Mouse (Mus musculus) heart, embryonic 12.5 days (tissue): ENCODE measurements around the gene Nfix. TPM values are rescaled to one million over a fixed set of nuclear protein-coding genes. Genes with fewer than 3 reads are reported as not detected.

Experiments
- ATAC-seq: fragments of 200-750 bp; cut with Nextera tagmentation; 2 replicates; pipeline ENCODE4 v1.8.0; 2017; ENCODE audit warnings: moderate TSS enrichment, moderate library complexity; ENCODE audit not compliant: insufficient number of reproducible peaks, low FRiP score
- H3K27ac ChIP-seq: fragments of 300-500 bp; sonication (generic); 2 replicates; pipeline ENCODE4 v1.5.1; 2016; ENCODE audit warnings: mild to moderate bottlenecking, moderate library complexity; ENCODE audit not compliant: poor library complexity, severe bottlenecking
- H3K27me3 ChIP-seq: fragments of 300-500 bp; sonication (generic); replicated peaks from 2 replicates; pipeline ENCODE4 v1.6.1; 2016; ENCODE audit warnings: mild to moderate bottlenecking, moderate library complexity
- H3K36me3 ChIP-seq: fragments of 300-500 bp; sonication (generic); 2 replicates; pipeline ENCODE4 v1.6.1; 2016; ENCODE audit warnings: mild to moderate bottlenecking, moderate library complexity
- H3K4me1 ChIP-seq: fragments of 300-500 bp; sonication (generic); replicated peaks from 2 replicates; pipeline ENCODE4 v1.6.1; 2016; ENCODE audit warnings: mild to moderate bottlenecking
- H3K4me2 ChIP-seq: fragments of 300-500 bp; sonication (generic); 2 replicates; pipeline ENCODE4 v1.6.1; 2016; ENCODE audit warnings: mild to moderate bottlenecking, moderate library complexity
- H3K4me3 ChIP-seq: fragments of 300-500 bp; sonication (generic); 2 replicates; pipeline ENCODE4 v1.5.1; 2016; ENCODE audit warnings: mild to moderate bottlenecking
- H3K9ac ChIP-seq: fragments of 300-500 bp; sonication (generic); 2 replicates; pipeline ENCODE4 v1.6.1; 2016; ENCODE audit warnings: mild to moderate bottlenecking, moderate library complexity
- H3K9me3 ChIP-seq: fragments of 300-500 bp; sonication (generic); replicated peaks from 2 replicates; pipeline ENCODE4 v1.6.1; 2016; ENCODE audit warnings: mild to moderate bottlenecking, moderate library complexity
- WGBS: fragments of 180-500 bp; shearing (Covaris S2); methylation state at CpG from one replicate; pipeline ENCODE4 v1.1.7; 2016; 5-methylcytosine and 5-hydroxymethylcytosine counted together
- polyA plus RNA-seq: library from polyadenylated mRNA; unstranded; fragments of >200 nt; fragmentation: Nextera tagmentation; extraction: Ambion mirVana; gene quantifications from 2 replicates; pipeline ENCODE4 v1.2.1, GENCODE M21; 2016

Nfix gene
- polyA plus RNA-seq, 1 experiment from 2014 or later = 9.2 TPM

DNA sequence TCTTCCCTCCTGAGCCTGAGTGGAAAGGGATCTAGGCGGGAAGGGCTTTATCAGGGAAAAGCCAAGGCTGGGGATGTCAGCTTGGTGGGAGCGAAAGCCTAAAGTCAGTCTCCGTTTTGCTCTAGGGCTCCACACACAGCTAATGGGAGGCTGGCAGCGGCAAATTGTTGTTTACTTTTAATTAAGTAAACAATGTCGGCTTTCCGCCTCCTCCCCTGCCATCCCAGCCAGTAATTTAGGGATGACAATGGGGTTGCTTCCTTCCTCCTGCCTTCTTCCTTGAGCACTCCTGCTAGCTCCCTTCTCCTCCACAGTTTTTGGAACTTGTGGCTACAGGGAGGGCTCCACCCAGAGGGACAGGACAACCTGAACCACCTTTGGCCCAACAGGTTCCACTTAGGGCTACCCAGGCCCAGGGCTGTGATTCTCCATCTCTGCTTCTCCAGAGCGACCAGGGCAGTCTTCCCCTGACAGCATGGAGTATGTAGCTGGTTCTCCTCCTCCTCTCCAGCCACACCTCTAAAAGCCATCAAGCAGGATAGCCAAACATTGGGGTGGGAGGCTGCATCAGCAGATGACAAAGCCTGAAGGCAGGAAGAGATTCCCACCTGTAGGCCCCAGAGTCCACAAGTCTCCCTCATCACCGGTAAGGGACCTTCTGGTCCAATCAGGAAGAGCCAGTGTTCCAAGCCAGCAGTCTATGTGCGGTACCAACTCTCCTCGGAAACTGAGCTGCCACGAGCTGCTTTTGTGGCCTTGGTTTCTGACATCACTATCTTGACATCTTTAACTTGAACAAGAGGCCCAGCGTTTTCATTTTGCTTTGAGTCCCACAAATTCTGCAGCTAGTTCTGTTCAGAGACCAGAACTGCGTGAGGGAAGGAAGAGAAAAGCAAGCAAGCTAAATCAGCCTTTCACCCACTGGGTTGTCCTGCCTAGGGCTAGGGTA lies 59.0 kb downstream of the Nfix start:
- no peak overlapping the region for H3K4me3 ChIP-seq
- no peaks in the 10 kb centered on the region for H3K9me3 ChIP-seq
- H3K36me3 ChIP-seq = no peaks in the 10 kb centered on the region
- no peak overlapping the region for H3K4me2 ChIP-seq
- 53% methylated on average over 13 of the region's 13 CpGs for WGBS
- H3K9ac ChIP-seq = no peak overlapping the region
- H3K4me1 ChIP-seq = peaks cover 90% of the 10 kb centered on the region
- no peak for ATAC-seq
- peaks cover 30% of the 10 kb centered on the region for H3K27me3 ChIP-seq
- peak overlapping the region; percentile 87; the same call in 1 of the 2 replicates for H3K27ac ChIP-seq

DNA sequence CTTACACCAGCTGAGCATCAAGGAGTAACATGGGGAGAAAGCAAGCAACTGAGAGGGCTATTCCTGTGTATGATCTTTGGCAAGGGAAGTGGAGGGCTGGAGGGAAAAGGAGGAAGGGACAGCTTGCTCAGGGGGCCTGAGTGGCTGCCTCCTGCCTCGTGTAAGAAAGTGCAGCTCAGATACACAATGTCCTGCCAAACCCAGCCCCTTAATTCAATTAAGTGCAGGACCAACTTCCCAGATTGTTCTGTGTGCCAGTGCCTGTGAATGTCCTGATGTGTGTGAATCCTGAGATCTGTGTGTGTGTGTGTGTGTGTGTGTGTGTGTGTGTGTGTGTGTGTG lies 60.8 kb downstream of the Nfix start:
- no peaks in the 10 kb centered on the region for H3K9me3 ChIP-seq
- no peak overlapping the region for H3K4me2 ChIP-seq
- no peak overlapping the region for H3K9ac ChIP-seq
- peaks cover 30% of the 10 kb centered on the region for H3K27me3 ChIP-seq
- 16% methylated on average over 1 of the region's 1 CpGs for WGBS
- no peak for ATAC-seq
- no peaks in the 10 kb centered on the region for H3K36me3 ChIP-seq
- peaks cover 88% of the 10 kb centered on the region for H3K4me1 ChIP-seq
- H3K4me3 ChIP-seq = no peak overlapping the region
- H3K27ac ChIP-seq = peak overlapping the region; percentile 22; the same call in 1 of the 2 replicates

DNA sequence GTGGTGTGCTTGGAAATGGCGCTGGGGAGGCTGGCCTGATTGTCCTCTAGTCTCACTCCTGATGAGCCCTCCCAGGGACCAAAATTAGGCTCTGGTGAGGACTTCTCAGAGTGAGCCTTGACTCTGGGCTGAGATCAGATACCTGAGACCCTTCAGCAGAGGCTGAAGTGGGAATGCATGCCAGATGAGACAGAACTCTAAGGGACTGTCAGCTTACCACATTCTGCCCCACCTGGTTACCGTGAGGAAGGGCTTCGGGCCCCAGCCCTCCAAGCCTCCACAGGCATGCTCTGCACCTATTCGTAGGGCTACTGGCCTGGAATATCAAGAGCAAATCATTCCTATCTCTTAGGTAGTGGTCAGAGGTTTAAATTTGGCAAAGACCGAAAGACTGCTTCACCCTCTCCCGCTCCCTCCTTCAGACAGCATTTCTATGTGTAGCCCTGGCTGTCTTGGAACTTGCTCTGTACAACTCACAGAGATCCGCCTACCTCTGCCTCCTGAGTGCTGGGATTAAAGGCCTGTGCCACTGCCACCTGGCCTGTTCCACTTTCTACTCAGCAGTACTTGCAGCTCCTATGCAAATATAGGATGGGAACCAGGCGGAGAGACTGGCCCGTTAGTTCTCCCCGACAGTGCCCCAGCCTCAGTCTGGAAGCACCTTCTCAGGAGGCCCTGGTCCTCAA lies 61.3 kb downstream of the Nfix start:
- H3K36me3 ChIP-seq = no peaks in the 10 kb centered on the region
- peak overlapping the region; percentile 22; the same call in 1 of the 2 replicates for H3K27ac ChIP-seq
- no peak overlapping the region for H3K4me3 ChIP-seq
- H3K9me3 ChIP-seq = no peaks in the 10 kb centered on the region
- ATAC-seq = no peak
- H3K4me2 ChIP-seq = no peak overlapping the region; the same call in 1 of the 2 replicates
- peak overlapping the region; percentile 35 for H3K9ac ChIP-seq
- H3K4me1 ChIP-seq = peaks cover 88% of the 10 kb centered on the region
- 66% methylated on average over 10 of the region's 10 CpGs for WGBS
- peaks cover 33% of the 10 kb centered on the region for H3K27me3 ChIP-seq

DNA sequence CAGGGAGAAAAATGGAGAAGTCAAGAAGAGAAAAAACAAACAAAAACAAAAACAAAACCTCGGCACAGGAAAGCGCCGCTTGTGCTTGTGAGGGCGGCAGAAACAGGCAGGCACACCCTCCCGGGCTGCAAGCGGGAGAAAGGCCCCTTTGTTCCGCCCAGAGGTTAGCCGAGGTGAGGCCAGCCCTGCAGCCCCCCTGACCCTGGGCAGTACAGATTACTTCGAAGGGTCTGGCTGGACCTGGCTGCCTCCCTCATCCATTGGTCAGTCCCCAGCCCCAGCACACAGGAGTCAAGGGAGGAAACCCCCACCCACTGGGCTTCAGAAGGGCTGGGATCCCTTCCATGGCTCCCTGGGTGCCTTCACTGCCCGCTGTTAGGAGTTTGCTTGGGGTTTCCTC lies 61.9 kb downstream of the Nfix start:
- Histone ChIP-seq H3K4me2 (peak overlapping the region; percentile 55), H3K27me3 (peaks cover 33% of the 10 kb centered on the region), H3K4me1 (peaks cover 88% of the 10 kb centered on the region), H3K9me3 (no peaks in the 10 kb centered on the region), H3K36me3 (no peaks in the 10 kb centered on the region), H3K9ac (peak overlapping the region; percentile 35), H3K4me3 (no peak overlapping the region), H3K27ac (peak overlapping the region; percentile 9; the same call in 1 of the 2 replicates)
- no peak for ATAC-seq
- WGBS = 18% methylated on average over 10 of the region's 10 CpGs

DNA sequence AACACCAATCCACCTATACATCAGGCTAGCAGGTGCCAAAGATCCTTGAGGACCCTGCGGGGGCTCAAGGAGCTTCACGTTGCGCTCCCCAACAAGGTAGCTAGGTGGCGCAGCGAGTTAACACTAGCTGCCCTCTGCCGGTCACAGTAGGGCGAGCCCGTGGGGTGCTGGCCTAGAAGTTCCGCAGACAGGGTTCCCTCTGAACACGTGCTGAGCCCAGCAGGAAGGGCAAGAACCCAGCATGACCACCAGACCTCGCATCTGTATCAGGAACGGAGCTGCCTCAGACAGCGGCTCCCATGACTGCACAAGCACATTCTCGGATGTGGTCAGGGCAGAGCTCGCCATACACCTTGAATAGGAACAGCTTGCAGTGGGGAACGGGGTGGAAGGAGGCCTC lies 62.5 kb downstream of the Nfix start:
- peak overlapping the region; percentile 35; the same call in 1 of the 2 replicates for H3K9ac ChIP-seq
- peaks cover 33% of the 10 kb centered on the region for H3K27me3 ChIP-seq
- no peaks in the 10 kb centered on the region for H3K9me3 ChIP-seq
- H3K4me3 ChIP-seq = no peak overlapping the region; the same call in 1 of the 2 replicates
- H3K27ac ChIP-seq = no peak overlapping the region
- no peaks in the 10 kb centered on the region for H3K36me3 ChIP-seq
- peak; percentile 71 for ATAC-seq
- H3K4me2 ChIP-seq = peak overlapping the region; percentile 55
- WGBS = under 1% methylated on average over 16 of the region's 16 CpGs
- H3K4me1 ChIP-seq = peaks cover 88% of the 10 kb centered on the region

DNA sequence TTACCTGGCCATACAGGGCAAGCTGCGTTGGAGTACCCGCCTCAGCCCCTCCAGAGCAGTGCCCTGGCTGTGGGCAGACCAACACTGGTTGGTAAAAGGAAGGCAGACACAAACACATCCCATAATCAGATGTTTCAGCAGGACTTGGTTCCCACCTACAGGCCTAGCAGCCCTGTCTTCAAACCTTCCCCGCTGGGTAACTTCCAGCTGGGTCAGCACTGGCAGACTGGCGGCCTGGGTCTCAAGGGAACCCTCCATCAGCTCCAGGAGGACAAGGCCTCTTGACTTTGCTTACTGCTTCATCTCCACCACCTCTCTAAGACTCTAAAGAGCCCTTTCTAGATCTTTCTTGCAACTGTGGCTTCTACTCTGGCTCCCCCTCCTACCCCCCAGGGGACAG lies 63.6 kb downstream of the Nfix start:
- Histone ChIP-seq H3K36me3 (no peaks in the 10 kb centered on the region), H3K9ac (peak overlapping the region; percentile 39; the same call in 1 of the 2 replicates), H3K4me1 (peaks cover 88% of the 10 kb centered on the region), H3K27me3 (peaks cover 32% of the 10 kb centered on the region), H3K4me3 (no peak overlapping the region), H3K4me2 (no peak overlapping the region), H3K9me3 (no peaks in the 10 kb centered on the region), H3K27ac (no peak overlapping the region)
- 93% methylated on average over 4 of the region's 4 CpGs for WGBS
- no peak for ATAC-seq

DNA sequence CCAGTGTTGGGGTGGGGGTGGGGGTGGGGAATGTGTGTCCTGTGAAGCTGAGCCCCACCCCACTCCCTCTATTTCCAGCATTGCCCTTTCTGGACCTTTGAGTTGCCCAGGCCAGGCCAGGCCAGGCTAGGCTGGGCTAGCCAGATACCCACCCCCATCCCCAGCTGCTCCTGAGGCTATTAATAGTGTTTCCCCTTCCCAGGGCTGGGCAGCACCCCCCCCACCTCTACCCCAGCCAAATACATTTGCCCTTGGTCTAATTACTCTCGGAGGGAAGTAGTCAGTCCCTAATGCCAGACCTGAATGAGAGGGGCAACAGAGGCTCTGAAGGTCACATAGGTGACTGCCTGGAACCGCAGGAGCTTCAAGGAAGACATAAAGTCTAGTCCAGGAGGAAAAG lies 64.5 kb downstream of the Nfix start:
- Histone ChIP-seq H3K36me3 (no peaks in the 10 kb centered on the region), H3K9ac (peak overlapping the region; percentile 23; the same call in 1 of the 2 replicates), H3K27ac (no peak overlapping the region)

DNA sequence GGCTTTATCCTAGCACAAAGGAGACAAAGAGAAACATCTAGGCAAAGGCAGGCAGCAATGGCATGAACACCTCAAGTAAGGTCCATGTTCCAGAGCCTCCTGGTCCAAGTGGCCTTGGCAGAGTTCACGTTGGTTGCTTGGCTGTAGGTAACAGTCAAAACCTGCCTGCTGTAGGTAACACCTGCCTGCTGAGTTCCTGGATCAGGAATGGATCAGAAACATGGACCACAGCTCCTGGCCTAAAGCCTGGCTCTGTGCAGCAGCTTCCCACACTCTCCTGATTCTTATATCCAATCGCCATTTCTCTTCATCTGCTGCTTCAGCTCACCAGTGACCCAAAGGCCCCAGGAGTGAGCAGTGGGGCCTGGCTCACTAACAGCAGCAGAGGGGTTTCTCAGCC lies 65.5 kb downstream of the Nfix start:
- Histone ChIP-seq H3K27me3 (peaks cover 18% of the 10 kb centered on the region), H3K4me3 (no peak overlapping the region), H3K27ac (no peak overlapping the region), H3K4me1 (peaks cover 90% of the 10 kb centered on the region), H3K9ac (no peak overlapping the region), H3K4me2 (no peak overlapping the region), H3K36me3 (no peaks in the 10 kb centered on the region), H3K9me3 (no peaks in the 10 kb centered on the region)
- no peak for ATAC-seq
- WGBS = 75% methylated on average over 2 of the region's 2 CpGs

More for the DNA sequence above, 64.5 kb downstream of the Nfix start:
- Histone ChIP-seq H3K4me2 (no peak overlapping the region), H3K27me3 (peaks cover 22% of the 10 kb centered on the region), H3K9me3 (no peaks in the 10 kb centered on the region), H3K4me1 (peaks cover 90% of the 10 kb centered on the region), H3K4me3 (no peak overlapping the region)
- WGBS = 51% methylated on average over 2 of the region's 2 CpGs
- ATAC-seq = no peak

DNA sequence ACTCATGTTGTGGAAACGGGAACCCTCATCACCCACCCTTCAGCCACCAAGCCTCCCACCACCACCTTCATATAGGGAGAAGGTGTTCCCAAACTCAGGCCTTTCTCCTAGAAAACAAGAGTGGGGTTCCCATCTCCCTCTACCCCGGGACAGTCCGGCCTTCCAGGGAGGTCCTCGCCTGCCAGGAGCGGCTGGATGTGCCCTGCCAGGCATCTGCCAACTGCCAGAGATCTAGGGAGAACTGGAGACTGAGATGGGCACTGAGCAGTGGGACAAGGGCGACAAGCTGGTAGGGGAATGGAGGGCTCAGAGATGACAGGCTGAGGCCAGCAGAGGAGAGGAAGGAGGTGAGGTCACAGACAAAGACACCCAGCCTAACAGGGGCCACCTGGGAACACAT lies 66.2 kb downstream of the Nfix start:
- H3K4me3 ChIP-seq = no peak overlapping the region
- WGBS = 84% methylated on average over 6 of the region's 6 CpGs
- no peaks in the 10 kb centered on the region for H3K9me3 ChIP-seq
- no peaks in the 10 kb centered on the region for H3K36me3 ChIP-seq
- H3K4me1 ChIP-seq = peaks cover 88% of the 10 kb centered on the region
- H3K27ac ChIP-seq = no peak overlapping the region
- H3K27me3 ChIP-seq = peaks cover 11% of the 10 kb centered on the region; the same call in 1 of the 2 replicates
- 0 out of 2 replicates have a peak overlapping the region, but pooled peaks have one; percentile 4 for H3K9ac ChIP-seq
- ATAC-seq = no peak
- no peak overlapping the region for H3K4me2 ChIP-seq

DNA sequence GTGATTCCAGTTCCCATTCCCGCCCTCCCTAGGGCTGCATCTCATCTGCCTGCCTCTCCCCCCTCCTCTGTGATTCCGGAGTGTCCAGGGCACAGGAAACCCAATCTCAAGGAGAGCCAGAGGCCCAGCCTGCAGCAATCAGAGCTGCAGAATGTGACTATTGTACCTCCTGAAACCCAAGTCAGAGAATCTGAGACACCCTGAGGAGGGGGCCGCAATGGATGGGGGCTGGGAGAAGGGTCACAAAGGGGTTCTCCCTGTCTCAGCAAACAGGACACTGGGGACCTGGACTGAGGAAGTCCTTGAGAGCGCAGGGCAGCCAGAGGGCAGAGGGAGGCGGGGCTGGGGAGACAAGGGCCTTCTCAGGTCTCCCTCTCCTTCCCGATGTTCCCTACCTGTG lies 67.1 kb downstream of the Nfix start:
- H3K27me3 ChIP-seq = 0 out of 2 replicates have a peak, but pooled peaks cover 3% of the 10 kb centered on the region
- peak overlapping the region; percentile 94 for H3K27ac ChIP-seq
- no peak for ATAC-seq
- no peaks in the 10 kb centered on the region for H3K36me3 ChIP-seq
- peak overlapping the region; percentile 3; the same call in 1 of the 2 replicates for H3K4me2 ChIP-seq
- H3K9ac ChIP-seq = 0 out of 2 replicates have a peak overlapping the region, but pooled peaks have one; percentile 41
- WGBS = 38% methylated on average over 6 of the region's 6 CpGs
- H3K4me3 ChIP-seq = no peak overlapping the region
- H3K9me3 ChIP-seq = no peaks in the 10 kb centered on the region
- H3K4me1 ChIP-seq = peaks cover 88% of the 10 kb centered on the region

DNA sequence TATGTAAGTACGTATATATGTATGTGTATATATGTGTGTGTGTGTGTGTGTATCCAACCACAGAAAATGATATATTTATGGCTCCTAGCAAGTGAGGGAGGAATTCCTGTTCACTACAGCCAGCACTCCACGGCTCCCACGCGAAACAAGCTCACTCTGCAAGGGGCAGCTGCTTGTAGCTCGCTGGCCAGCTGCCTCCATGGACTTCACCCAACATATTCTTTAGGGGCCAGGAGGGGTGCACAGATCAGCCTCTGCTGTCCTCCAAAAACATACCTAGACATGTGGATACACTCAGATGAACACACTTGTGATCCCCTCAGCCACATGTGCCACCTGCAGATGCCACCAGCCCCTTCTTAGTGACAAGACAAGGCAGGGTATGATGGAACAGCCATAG lies 67.6 kb downstream of the Nfix start:
- no peak overlapping the region for H3K4me3 ChIP-seq
- ATAC-seq = no peak
- H3K9me3 ChIP-seq = no peaks in the 10 kb centered on the region
- peak overlapping the region; percentile 94 for H3K27ac ChIP-seq
- no peak overlapping the region for H3K9ac ChIP-seq
- peak overlapping the region; percentile 3; the same call in 1 of the 2 replicates for H3K4me2 ChIP-seq
- WGBS = 70% methylated on average over 5 of the region's 5 CpGs
- H3K27me3 ChIP-seq = 0 out of 2 replicates have a peak, but pooled peaks cover 3% of the 10 kb centered on the region
- H3K36me3 ChIP-seq = no peaks in the 10 kb centered on the region
- peaks cover 88% of the 10 kb centered on the region for H3K4me1 ChIP-seq
